Mouse (Mus musculus) heart, adult 11 months (tissue): ENCODE results near the gene Echdc3.

Experiments used
- DNase-seq: peaks from one replicate; pipeline ENCODE4 v3.0.0; 2022

Echdc3 gene

DNA sequence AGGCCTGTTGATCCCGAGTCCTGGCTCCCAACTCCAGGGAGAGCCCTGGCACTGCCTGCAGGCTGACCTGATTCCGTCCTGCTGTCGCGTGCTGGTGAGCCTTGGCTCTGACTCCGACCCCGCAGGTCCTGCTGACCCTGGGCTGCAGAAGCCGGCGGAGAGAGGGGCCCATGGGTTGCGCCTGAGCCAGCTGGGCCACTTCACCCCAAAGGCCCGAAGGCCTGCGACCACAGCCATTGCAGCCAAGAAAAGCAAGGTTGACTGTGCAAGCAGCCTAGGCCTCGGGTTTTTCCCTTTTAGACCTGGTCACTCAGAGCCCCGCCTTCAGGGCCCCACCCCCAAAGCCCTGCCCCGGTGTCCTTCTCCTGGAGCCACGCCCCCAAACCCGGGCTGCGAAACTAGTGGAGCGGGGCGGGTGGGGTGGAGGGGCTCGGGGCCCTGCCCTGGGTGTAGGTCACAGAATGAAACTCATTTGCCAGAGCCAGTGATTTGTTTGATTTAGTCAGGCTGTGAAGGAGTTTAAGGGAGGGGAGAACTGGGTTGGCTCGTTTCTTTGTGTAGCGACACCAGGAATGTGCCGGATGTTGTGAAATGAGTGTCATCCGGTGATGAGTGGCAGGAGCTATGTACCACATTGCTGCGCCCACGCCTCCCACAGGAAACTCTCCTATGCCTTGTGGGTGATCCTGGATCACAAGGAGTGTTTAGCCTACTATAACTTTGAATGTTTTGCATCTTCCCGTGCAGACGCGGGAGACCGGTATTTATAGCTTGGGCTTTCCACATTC lies at the start of gene Echdc3:
Gene Echdc3 (minus strand): TSS at position 310 of the 788 bp plus-strand sequence.
- DNase-seq = peak; percentile 99

DNA sequence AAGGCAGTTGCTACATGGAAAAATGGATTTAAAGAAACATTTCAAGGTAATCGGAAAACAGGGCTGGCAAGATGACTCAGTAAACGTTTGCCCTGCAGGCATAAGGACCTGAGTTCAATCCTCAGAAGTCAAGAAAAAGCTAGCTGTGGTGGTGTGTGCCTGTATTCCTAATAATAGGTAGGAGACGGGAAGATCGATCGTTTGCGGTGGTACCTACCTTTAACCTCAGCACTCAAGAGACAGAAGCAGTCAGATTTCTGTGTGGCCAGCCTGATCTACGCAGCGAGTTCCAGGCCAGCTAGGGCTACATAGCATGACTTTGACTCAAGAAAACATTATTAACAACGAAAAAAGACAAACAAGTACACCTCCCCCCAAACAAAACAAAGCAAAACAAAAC lies 48.9 kb upstream of the Echdc3 start:
- DNase-seq = peak; percentile 59

DNA sequence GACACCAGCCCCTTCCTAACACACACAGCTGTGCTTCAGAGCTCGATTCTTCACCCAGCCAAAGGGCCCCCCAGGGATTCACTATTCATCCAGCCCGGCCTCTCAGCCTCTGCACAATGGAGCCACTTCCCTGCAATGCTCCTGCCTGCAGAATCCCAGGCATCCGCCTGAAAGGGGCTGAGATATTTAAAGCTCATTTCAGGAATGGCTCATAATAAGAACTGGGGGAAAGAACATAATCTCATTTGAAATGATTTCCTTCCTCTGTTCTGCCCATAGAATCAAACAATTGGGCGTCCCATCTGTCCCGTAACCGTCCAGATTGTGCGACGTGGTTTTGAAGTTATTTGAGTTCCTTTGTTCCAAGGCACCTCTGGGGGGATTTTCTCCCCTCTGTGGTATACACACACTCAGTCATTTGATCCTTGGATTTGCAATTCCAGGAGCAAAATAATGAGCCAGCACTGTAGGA lies 48.4 kb upstream of the Echdc3 start:
- DNase-seq = peak; percentile 94

DNA sequence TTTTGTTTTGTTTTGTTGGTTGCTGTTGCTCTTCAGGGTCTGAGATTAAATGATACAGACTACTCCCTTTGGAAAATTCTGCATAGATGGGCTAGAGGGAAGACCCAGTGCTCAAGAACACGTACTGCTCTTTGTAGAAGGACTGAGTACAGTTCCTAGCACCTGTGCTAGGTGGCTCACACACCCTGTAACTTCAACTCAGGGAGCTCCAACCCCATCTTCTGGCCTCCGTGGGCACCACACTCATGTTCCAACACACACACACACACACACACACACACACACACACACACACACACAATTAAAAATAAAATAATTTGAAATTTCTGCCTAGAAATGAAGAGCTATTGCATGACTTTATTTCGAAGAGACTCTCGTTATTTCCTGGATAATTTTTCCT lies 47.8 kb upstream of the Echdc3 start:
- DNase-seq = peak; percentile 68

DNA sequence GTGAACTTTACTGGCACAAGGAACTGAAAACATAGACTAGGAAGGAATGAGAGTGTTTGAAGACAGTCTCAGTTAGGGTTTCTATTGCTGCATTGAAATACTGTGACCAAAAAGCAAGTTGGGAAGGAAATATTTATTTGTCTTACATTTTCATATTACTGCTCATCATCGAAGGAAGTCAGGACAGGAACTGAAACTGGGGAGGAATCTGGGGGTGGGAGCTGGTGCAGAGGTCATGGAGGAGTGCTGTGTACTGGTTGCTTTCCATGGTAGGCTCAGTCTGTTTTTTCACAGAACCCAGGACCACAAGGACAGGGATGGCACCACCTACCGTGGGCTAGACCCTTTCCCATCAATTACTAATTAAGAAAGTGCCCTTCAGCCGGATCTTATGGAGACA lies 46.3 kb upstream of the Echdc3 start:
- DNase-seq = peak; percentile 92

DNA sequence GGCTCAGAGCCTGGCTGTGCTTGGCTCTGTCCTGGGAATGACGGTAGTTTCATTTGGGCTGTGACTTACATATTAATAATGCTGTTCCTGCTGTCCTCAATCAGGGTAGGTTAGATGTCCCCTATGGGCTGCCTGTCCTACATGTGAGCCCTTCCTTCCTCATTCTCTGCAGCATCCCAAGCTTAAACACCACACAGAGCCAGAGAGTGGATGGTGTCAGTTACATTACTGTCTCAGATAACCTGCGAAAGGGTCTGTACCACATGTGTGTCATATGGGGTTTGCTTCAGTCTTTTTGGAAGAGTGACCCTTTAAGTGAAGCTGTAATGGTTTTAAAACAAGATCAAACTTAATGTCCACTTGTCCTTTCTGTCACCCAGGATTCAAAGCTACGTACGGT lies 45.2 kb upstream of the Echdc3 start:
- DNase-seq = peak; percentile 68

DNA sequence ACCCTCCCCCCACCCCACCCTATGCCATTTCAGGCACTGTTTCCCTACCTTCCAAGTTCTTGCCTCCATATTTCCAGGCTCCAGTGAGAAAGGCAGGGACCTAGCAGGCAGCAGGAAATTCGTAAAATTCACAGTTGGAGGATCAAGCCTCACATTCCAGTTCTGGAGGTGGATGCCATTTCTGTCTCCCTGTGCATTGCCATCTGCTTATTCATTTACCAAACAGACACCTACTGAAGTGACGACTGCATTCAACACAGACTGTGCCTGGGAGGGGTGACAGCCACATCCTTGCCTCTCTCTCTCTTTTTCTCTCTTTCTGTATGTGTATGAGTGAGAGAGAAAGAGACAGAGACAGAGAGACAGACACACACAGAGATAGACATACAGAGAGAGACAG lies 44.3 kb upstream of the Echdc3 start:
- no peak for DNase-seq

DNA sequence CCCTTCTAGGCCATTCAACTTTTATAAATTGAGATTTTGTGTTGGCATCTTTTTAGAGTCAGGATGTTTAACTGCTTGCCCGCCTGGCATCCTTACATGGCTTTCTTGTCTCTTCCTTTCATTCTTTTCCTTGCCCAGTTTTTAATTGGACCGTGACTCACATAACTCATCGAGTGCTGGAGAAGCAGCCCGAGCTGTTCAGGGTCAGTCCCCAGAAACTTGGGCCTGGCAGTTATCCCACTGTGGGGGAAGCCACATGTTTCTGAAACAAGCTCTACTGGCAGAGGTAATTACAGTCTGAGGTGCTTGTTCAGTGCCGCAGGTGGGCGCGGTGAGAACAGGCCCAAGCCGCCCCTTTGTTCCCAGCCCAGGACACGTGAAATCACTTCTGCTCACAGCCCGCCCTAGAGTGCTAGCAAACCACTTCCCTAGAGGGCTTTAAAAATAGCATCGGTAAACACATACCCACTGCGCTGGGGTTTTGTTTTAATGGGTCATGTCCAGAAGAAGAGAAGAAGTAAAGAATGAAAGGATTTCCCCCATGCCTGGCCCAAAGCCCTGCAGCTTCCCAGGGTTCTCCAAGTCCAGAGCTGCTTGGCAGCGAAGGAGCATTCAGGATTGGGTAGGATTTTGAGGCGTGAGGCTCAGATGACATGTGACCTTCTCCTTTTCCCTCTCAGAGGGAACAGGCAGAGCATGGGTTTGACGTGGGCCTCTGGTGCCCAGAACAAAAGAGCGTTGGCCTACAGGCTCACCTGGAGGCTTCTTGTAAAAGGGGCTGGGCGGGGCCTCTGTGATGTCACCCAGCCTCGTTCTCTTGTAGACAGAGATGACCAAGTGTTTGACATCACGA lies 43.4 kb upstream of the Echdc3 start:
- DNase-seq = peak; percentile 97

DNA sequence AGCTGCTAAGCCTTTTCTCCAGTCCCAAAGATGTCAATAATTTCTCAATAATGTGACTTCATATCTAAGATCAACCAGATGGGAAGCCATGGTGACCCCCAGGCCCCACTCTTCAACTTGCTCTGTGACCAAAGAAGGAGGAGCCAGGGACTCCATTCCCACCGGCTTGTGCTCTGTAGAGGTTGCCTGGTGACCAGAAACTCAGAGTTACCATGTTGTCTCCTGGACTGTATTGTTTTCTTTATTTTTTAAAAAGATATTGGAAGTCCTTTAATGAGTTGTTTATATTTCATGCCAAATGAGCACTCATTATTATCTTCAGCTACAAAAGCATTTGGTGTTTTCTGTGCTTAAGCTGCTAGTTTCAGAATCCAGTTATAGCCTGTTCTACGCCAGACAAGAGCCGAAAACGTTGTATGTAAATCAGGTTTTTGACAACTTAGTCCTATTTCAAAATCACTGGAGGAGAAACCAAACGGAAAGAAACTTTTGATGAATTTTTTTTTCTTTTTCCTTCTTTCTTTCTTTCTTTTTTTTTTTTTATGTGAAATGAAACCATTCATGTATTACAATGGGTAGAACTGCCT lies 42.7 kb upstream of the Echdc3 start:
- DNase-seq = no peak

DNA sequence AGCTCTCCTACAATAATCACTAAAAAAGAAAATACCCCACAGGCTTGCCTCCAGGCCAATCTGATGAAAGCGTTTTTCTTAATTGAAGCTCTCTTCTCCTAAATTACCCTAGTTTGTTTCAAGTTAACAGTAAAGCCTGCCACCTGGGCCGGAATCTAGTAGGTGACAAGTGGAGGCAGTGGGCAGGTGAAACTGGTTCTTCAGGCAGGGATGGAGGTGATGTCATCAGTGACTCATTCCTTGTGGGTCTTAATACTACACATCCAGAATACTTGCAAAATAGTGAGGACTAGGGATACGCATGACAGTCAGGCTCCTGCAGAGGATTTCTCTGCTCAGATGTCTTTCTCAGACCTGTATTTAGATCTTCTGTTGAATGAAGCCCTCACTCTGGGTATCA lies 39.7 kb upstream of the Echdc3 start:
- DNase-seq = no peak

DNA sequence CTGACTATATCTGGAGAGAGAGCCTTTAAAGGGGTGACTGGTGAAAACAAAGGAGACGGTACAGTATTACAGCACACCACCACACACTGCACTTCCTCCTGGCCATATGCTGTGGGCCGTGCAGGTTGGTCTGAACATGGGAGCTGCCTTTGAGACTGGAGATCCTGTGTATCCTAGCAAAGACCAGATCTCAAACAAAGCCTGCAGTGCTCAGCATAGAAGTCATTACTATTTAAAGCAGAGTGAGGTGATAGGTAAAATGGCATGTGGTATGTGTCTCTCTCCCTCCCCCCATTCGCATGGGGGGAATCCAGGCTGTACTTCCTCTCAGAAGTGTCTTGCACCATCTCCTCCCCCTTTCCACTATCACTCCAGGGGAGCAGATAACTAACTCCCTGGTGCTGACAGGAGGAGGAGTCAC lies 38.3 kb upstream of the Echdc3 start:
- no peak for DNase-seq

DNA sequence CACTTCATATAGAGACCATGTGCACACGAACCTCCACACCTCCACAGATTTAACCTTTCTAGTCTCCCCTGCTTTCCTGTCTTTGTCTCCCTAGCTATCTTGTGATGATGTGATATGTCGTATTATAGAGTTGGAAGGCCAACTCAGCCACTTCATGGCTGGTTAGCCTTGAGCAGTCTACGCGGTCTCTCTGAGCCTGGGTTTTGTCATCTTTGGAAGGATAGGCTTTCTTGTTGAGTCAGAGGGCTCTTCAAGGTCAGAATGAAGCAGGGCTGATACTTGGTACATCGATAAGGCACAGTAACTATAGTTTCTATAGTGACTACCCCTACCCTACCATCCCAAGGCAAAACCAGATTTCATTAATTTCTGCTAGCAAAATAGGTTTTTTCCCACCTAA lies 28.6 kb upstream of the Echdc3 start:
- DNase-seq = no peak

DNA sequence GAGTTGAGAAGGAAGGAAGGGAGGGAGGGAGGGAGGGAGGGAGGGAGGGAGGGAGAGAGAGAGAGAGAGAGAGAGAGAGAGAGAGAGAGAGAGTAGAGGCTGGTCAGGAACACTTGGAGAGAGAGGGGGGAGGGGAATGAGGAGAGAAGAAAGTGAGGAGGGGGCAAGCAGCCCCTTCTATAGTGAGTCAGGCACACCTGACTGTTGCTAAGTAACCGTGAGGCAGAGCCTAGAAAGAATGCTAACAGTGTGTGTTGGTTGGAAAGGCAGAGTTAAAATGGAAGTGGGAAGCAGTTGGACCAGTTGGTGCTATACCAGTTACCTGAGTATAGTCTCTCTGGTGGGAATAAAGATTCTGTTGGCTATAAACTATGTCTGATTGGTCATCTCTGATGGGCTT lies 27.2 kb upstream of the Echdc3 start:
- no peak for DNase-seq

DNA sequence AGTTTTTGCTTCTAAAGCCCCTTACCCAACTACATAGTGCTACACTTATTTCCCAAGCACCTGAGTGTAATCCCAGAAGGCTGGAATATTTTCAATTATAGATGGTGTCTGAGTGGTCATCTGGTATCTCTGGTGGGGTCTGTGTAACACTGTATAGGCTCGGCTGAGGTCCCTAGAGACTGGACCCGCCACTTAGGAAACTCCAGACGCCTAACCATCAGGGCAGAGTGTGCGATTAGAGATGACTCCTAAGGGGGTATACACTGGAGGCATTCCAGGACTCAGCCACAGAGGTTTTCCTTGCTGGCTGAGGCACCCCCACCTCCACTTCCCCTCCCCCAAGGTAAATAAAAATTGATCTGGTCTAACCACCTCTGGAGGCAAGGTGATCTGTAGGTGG lies 26.5 kb upstream of the Echdc3 start:
- DNase-seq = no peak

DNA sequence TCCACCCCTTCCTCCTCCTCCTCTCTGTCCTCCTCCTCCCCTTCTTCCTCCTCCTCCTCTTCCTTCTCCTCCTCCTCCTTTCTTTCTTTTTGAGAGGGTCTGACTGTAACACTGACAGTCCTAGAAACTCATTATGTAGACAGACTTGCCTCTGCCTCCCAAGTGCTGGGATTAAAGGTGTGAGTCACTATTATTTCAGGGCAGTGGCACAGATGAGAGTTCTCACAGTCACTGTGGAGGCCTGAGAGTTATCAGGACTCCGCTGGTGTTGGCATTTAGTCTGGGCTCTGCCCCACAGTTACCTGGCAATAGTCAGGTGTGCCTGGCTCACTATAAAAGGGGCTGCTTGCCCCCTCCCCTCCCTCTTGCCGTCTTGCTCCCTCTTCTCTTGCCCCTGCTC lies 25.8 kb upstream of the Echdc3 start:
- no peak for DNase-seq

DNA sequence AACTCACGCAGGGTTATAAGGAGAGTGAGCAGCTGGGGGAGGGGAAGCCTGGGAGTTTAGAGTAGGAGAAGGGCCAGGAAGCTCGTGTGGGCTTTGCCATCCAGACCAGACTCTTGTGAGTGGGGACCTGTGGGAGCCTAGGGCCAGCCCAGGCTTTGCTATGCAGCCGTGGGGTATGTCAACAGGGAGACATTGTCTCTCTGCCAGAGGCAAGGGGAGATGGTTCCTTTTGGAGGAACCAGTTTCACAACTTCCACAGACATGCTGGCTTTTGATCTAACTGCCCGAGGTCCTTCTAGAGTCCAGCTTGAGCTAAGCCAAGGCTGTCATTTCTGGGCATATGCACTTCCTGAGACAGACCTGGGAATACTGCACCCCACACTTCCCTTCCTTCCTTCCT lies 25.4 kb upstream of the Echdc3 start:
- no peak for DNase-seq

DNA sequence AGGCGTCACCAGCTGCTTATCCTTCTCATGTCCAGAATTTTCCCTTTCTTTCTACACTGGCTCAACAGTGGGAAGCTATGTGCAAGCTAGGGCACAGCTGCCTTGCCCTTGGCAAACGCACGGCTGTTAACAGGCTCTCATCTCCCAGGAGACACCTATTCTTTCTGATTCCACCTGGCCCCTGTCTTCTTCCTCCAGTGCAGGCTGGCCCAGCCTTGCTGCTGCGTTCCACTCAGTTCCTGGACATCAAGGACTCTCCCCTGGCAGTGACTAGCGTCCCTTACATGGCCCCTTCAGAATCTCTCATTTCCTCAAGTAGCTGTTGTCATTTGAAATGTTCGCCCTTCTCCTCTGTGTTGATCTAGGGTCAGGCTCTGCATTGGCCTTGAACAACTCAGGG lies 20.5 kb upstream of the Echdc3 start:
- no peak for DNase-seq

DNA sequence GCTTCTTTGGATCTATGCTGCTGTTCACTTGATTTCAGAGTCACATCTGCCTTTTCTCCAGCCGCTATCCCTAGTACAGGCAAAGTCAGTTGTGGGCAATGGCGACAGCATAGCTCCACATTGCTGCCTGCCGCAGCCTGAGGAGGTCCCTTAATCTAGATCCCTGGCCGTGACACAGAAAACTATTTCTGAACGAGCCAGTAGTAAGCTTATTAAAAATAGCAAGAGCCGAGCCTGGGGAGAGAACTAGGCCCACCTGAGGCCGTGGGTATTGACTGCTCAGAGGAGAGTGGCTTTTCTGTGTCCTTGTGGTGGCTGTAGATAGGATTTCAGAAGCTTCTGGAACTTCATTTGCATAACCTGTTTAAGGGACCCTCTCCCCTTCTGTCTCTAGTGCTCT lies 19.9 kb upstream of the Echdc3 start:
- no peak for DNase-seq

DNA sequence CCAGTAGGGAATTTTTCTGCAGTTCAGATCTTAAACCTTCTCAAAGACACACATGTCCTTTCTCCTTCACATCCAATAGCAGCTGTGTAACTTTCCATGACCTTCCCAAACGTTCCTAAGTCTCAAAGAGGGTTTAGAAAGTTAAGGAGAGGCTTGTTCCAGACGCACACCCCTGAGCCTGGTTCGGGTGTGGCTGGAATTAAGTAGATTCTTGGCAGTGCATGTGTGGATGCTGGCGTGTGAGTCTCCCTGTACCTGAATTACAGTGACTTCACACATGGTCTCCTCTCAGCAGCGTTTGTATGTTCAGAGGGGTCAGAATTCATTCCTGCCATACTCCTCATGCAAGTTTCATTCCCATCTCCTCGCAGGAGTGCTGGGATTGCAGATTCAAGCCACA lies 18.0 kb upstream of the Echdc3 start:
- DNase-seq = no peak

DNA sequence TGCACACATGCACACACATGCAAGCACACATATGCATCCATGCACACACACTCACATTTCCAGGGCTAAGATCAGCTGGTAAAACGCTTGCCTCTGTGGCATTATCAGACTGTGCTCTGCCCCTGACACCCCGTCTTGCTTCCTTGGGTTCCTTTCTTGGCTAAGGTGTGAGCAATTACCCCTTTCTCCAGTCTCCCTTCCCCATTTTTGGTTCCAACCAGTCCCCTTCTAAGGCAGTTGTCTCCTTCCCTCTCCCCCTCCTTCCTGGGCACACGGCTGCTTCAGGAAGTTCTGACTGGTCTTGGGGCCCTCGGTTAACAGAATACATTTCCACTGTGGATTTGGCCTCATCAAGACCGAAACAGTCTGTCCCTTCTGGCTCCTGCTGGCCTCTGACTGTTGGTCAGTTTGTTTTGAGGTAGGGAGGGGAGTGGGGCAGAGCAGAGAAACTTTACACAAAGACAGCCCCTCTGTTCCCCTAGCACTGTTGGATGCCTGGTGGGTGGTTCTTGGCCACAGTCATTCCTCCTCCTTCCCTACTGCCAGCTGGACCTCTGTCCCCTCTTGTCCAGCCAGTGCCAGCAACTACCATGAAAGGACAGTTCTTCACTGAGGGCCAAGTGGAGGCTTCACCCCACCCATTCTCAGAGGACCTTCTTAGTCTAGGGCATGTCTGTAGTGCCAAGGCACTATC lies 16.9 kb upstream of the Echdc3 start:
- DNase-seq = no peak

DNA sequence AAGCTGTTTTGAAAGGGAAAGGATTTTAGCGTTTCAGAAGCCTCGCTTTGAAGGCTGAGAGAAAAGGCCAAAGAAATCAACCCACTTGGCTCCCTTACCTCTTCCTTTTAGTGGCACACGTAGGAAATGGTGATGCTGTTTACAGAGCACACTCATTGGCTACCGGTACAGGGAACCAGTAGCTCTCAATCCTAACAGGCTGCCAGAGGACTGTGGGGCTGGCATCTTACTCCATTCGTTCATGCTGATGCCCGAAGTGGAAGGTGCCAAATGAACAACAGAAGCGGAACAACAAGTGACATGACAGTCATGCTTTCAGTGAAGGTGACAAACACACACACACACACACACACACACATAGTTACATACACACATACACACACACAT lies 14.2 kb upstream of the Echdc3 start:
- DNase-seq = no peak

DNA sequence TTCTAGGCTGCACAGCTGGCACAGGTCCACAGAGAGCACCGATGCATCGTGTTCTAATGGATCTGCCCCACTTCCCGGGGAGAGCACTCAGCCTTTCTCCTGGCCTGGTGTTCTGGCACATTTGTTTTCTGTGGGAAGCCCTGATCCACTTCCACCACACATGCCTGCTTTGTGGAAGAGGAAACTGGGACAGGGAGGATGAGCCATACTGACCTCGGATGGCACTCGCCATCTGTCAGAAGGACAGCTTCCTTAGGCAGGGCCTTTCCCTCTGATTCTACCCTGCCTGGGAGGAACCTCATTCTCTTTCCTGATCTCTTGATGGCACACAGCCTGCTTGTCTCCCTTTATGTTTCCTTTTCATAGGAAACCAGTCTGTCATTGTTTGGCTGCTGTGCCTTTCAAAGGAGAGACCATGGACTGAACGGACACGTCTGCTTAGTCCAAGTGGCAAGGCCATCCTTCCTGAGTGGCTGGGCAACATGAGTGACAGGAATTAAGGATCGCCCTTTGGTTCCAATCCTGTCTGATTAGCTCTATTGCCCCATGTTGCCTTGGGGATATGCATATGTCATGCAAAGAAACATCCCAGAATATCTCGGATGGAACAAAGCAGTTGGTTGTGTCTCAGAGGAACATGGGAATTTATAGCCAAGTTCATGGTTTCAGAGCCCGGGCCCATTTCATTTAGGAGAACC lies 13.7 kb upstream of the Echdc3 start:
- DNase-seq = peak; percentile 89
